Mouse (Mus musculus) small intestine, adult 2 months (tissue): ENCODE measurements at regions not wholly inside any gene's neighbourhood (a gene's known extent, or its start where the extent isn't known, plus 50 kb on each side); places are given as distances from the start of the nearest gene placed in this dataset.

Source experiments
- H3K27ac ChIP-seq: fragments of 200-500 bp; 2 replicates; pipeline ENCODE4 v1.5.1; 2012; ENCODE audit warnings: low read depth, low read length, control low read depth, inconsistent platforms; ENCODE audit not compliant: insufficient read depth
- H3K27me3 ChIP-seq: fragments of 200-500 bp; 2 replicates; pipeline ENCODE4 v1.6.1; 2012; ENCODE audit warnings: mild to moderate bottlenecking, moderate library complexity, low read length, inconsistent platforms; ENCODE audit not compliant: control insufficient read depth, insufficient read depth
- H3K36me3 ChIP-seq: fragments of 200-500 bp; 2 replicates; pipeline ENCODE4 v1.6.1; 2012; ENCODE audit warnings: mild to moderate bottlenecking, low read length, control low read depth, inconsistent platforms; ENCODE audit not compliant: control insufficient read depth, insufficient read depth
- H3K4me1 ChIP-seq: fragments of 200-500 bp; 2 replicates; pipeline ENCODE4 v1.6.1; 2012; ENCODE audit warnings: low read length, inconsistent platforms, mixed read lengths; ENCODE audit not compliant: control insufficient read depth, insufficient read depth, insufficient read length
- H3K4me3 ChIP-seq: fragments of 200-500 bp; 2 replicates; pipeline ENCODE4 v1.5.1; 2012; ENCODE audit warnings: low read depth, mild to moderate bottlenecking, control low read depth, inconsistent platforms, low read length, moderate library complexity
- CTCF ChIP-seq: fragments of 200-500 bp; IDR thresholded peaks from 2 replicates; pipeline ENCODE4 v1.5.1; 2012; ENCODE audit warnings: low read depth, mild to moderate bottlenecking, control low read depth, inconsistent platforms, low read length, moderate library complexity, mixed read lengths; ENCODE audit not compliant: insufficient replicate concordance, insufficient read length; ENCODE audit errors: extremely low read depth
- POLR2A ChIP-seq: fragments of 200-500 bp; IDR thresholded peaks from 2 replicates; pipeline ENCODE4 v1.6.1; 2012; ENCODE audit warnings: low read depth, mild to moderate bottlenecking, control low read depth, inconsistent platforms, low read length, moderate library complexity
- WGBS: fragments of 180-500 bp; shearing (Covaris S2); methylation state at CpG from one replicate; pipeline ENCODE4 v1.1.7; 2018; 5-methylcytosine and 5-hydroxymethylcytosine counted together

DNA sequence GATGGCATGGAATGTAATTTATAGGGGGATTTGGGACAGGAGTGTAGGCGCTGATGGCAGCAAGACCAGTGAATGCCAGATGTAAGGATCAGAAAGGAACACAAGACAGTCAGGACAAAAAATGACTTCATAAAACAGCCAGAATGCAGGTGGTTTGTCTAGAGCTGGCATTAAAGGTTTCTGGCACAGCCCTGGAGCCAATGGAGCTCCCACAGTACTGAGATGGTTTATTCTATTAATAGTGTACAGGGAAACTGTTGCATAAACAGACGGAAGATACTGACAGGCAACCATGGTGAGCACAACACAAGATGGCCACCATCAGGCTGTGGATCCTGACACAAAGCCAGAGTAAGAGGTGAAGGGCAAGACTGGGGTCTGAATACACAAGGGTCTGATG lies 90.8 kb downstream of the Chst1 start:
- H3K27me3 ChIP-seq: no peaks in the 10 kb centered on the region
- 79% methylated on average over 2 of the region's 2 CpGs for WGBS
- no peak overlapping the region for H3K27ac ChIP-seq
- H3K36me3 ChIP-seq: no peaks in the 10 kb centered on the region
- H3K4me1 ChIP-seq: no peaks in the 10 kb centered on the region
- H3K4me3 ChIP-seq: no peak overlapping the region
- TF ChIP-seq CTCF (no peak), POLR2A (no peak)

DNA sequence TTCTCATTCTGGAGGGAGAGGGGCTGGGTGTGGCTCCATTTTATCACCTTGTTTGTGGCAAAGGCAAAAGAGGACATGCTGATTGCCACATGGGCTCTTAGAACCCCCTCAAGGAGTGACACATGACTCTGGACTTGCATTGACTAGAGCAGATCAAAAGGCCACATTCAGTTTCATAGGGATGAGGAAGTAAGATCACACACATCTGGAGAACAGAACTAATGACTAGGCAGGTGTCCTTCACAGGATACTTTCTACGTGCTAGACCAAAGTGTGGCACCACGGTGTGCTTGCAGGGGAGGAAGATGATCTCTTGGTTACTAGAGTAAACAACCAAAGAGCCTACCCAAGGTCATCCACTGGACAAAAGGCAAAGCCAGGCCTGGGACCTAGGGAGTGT lies 91.9 kb downstream of the Chst1 start:
- H3K4me1 ChIP-seq: no peaks in the 10 kb centered on the region
- no peak overlapping the region for H3K4me3 ChIP-seq
- H3K27ac ChIP-seq: no peak overlapping the region
- H3K36me3 ChIP-seq: no peaks in the 10 kb centered on the region
- no peak for TF ChIP-seq CTCF
- TF ChIP-seq POLR2A: no peak
- no peaks in the 10 kb centered on the region for H3K27me3 ChIP-seq
- 37% methylated on average over 2 of the region's 2 CpGs for WGBS

DNA sequence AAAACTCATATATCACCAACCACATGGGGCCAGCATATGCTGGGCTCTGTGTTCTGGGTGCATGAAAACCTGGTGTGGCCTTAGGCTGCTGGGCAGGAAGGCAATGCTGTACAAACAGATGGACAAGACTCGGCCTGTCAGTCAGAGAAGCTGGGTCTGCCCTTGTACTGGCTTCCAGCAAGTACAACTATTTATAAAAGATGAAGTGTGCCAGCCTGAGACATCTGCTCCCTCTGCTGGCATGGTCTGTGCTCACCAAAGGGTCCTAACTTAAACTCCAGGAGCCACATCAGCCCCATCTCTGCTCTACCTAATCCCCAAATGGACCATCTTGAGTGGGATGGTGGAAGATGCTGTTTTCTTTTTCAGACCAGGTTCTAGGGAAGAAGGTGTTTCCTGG lies 93.1 kb downstream of the Chst1 start:
- H3K36me3 ChIP-seq: no peaks in the 10 kb centered on the region
- TF ChIP-seq CTCF: no peak
- TF ChIP-seq POLR2A: no peak
- H3K4me1 ChIP-seq: no peaks in the 10 kb centered on the region
- no peak overlapping the region for H3K4me3 ChIP-seq
- H3K27me3 ChIP-seq: no peaks in the 10 kb centered on the region
- no peak overlapping the region for H3K27ac ChIP-seq
- 52% methylated on average over 1 of the region's 1 CpGs for WGBS

GRCm38 (mm10) chr2:92693024-92693423 lies 93.5 kb downstream of the Chst1 start:
- TF ChIP-seq POLR2A (no peak), CTCF (no peak)
- Histone ChIP-seq H3K4me1 (no peaks in the 10 kb centered on the region), H3K27ac (no peak overlapping the region), H3K36me3 (no peaks in the 10 kb centered on the region), H3K27me3 (no peaks in the 10 kb centered on the region), H3K4me3 (no peak overlapping the region)

- Histone ChIP-seq H3K4me1 (no peaks in the 10 kb centered on the region), H3K27ac (no peak overlapping the region), H3K36me3 (no peaks in the 10 kb centered on the region), H3K27me3 (no peaks in the 10 kb centered on the region), H3K4me3 (no peak overlapping the region)
- WGBS: 77% methylated on average over 2 of the region's 2 CpGs
- no peak for TF ChIP-seq POLR2A
- TF ChIP-seq CTCF: no peak
These were observed 95.3 kb downstream of the Chst1 start for GRCm38 (mm10) chr2:92694797-92695196.

GRCm38 (mm10) chr2:92695869-92696268 lies 96.4 kb downstream of the Chst1 start:
- 29% methylated on average over 3 of the region's 3 CpGs for WGBS
- Histone ChIP-seq H3K4me1 (no peaks in the 10 kb centered on the region), H3K4me3 (no peak overlapping the region), H3K27ac (no peak overlapping the region), H3K27me3 (no peaks in the 10 kb centered on the region), H3K36me3 (no peaks in the 10 kb centered on the region)
- TF ChIP-seq POLR2A (no peak), CTCF (no peak)

DNA sequence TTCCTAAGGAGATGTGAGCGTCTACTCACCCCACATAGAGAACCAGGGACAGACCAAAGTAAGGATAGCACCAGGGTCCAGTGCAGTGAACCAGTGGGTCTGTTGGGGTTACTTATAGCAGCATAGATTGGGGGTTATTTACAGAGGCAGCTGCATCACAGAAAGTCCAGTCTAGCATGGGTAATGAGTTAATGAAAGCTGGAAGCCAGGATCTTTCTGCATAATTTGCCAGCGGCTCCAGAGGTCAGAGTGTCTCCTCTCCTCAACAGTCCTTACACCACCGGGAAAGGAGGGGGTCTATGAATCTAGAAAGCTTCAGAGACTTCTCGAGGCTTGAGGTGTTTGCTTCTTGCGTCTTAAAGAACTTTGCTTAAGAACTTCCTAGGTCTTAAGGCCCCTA lies 98.2 kb downstream of the Chst1 start:
- WGBS: 74% methylated on average over 5 of the region's 5 CpGs
- no peak for TF ChIP-seq CTCF
- no peaks in the 10 kb centered on the region for H3K27me3 ChIP-seq
- no peak overlapping the region for H3K27ac ChIP-seq
- H3K4me3 ChIP-seq: no peak overlapping the region
- no peaks in the 10 kb centered on the region for H3K4me1 ChIP-seq
- H3K36me3 ChIP-seq: no peaks in the 10 kb centered on the region

DNA sequence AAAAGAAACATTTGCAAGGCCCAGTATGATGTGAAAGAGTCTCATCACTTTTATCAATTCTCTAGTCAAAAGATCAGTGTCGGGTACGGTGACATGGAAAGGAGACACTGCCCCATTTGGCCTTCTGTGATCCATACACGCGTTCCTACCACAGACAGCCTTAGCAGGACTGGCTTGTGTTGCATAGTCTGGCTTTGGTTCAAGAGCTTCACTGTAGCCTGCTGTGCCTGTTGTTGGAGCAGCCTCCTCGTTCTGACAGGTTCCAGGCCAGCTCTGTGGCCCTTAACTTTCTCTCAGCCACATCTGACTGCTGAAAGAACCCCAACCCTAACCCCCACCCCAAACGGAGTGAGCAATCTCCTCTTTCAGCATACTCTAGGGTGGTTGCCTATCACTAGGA lies 99.9 kb downstream of the Chst1 start:
- no peak overlapping the region for H3K27ac ChIP-seq
- no peak overlapping the region for H3K4me3 ChIP-seq
- H3K36me3 ChIP-seq: no peaks in the 10 kb centered on the region
- TF ChIP-seq POLR2A (no peak), CTCF (no peak)
- no peaks in the 10 kb centered on the region for H3K4me1 ChIP-seq
- no peaks in the 10 kb centered on the region for H3K27me3 ChIP-seq
- 66% methylated on average over 6 of the region's 6 CpGs for WGBS
